Comparison of ENCODE assay signal across 9 mouse cellular contexts in the genomic region with DNA sequence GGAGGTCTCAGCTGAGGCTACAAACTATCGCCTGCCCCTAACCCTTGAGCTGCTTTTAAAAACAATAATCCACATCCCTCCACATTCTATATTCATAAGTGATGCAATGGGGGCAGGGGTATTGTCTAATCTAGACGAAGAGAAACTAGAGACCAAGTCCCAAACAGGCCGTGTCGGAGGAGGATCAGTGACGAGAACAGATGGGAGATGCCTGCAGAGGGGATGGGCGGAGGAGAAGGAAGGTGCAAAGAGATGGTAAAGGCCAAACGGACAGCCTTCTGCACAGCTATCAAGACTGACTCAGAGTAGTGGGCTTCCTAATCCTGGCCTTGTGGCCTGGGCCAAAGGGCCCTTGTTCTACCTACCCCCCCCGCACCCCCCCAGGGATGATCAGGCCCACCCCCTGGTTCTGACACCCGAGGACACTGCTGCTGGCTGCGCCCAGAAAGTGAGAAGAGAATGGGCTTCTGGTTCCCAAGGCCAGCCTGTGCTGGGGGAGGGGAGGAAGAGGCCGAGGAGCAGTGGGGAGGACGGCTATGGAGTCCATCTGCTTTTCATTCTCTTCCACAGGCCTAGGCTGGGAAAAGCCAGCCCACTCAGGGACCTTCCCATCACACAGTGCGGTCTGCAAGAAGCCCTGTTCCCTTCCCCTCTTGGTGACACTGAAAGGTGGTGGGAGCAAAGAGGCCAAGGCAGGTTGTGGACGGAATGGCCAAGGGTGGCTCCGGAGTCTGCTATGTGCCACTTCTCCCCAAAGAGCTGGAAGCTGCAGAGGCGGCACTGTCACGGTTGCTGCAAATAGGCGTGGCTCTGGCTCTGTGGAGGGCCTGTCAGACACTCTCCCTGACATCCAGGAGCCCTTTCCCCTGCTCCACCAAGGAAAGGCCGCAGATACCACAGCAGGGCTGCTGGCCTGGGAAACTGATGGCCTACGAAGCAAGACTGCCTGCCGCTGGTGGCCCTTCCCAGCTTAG. TPM values are rescaled to one million over a fixed set of nuclear protein-coding genes. Genes with fewer than 3 reads are reported as not detected.
DNase-seq lines count a peak whose midpoint lies in the region; ATAC-seq and TF ChIP-seq lines count a peak whose summit lies in the region.
"Had no signal": no experiment of that assay in that cellular context is flagged by ENCODE, and none has a peak within 500 bp of the region (broad histone marks: within the 10 kb centered on the region; RNA-seq: fewer than 3 reads in every experiment).

No protein-coding gene starts in this region.

- H3K9me3 ChIP-seq in embryonic facial prominence, embryonic 15.5 days (replicated peaks), result no peaks in the 10 kb centered on the region
- H3K9me3 ChIP-seq in kidney, embryonic 15.5 days (replicated peaks), result no peaks in the 10 kb centered on the region

- peak overlapping the region; percentile 18 for H3K9ac ChIP-seq in embryonic facial prominence, embryonic 15.5 days
- H3K9ac ChIP-seq in kidney, embryonic 15.5 days, result peak overlapping the region; percentile 90

- H3K36me3 ChIP-seq in embryonic facial prominence, embryonic 15.5 days, result peaks cover 30% of the 10 kb centered on the region
- H3K36me3 ChIP-seq in kidney, embryonic 15.5 days, result peaks cover 46% of the 10 kb centered on the region
- H3K36me3 ChIP-seq in myocyte (ENCODE audit: control insufficient read depth, insufficient read depth), result peaks cover 3% of the 10 kb centered on the region

- H3ac ChIP-seq in myocyte (ENCODE audit: control insufficient read depth, insufficient read length), result no peak overlapping the region

- H3K4me3 ChIP-seq in embryonic facial prominence, embryonic 15.5 days (replicated peaks), result peak overlapping the region; percentile 97
- H3K4me3 ChIP-seq in kidney, embryonic 15.5 days (replicated peaks), result peak overlapping the region; percentile 96
- H3K4me3 ChIP-seq in myocyte, result no peak overlapping the region

- DNase-seq in kidney, adult 9 months, result peak; percentile 41
- DNase-seq in kidney, postnatal 14 days, result no peak
- peak; percentile 57 for DNase-seq in brain, embryonic 14.5 days (ENCODE audit: low read depth)
- DNase-seq in urinary bladder, postnatal 25 days (ENCODE audit: low spot score), result no peak

- peak overlapping the region; percentile 67 for H3K4me2 ChIP-seq in embryonic facial prominence, embryonic 15.5 days (replicated peaks)
- peak overlapping the region; percentile 86 for H3K4me2 ChIP-seq in kidney, embryonic 15.5 days
- peak overlapping the region; percentile 85 for H3K4me2 ChIP-seq in myocyte (ENCODE audit: low read depth)

- WGBS in embryonic facial prominence, embryonic 15.5 days, result 31% methylated on average over 21 of the region's 21 CpGs
- 33% methylated on average over 21 of the region's 21 CpGs for WGBS in kidney, embryonic 15.5 days

- TF ChIP-seq POLR2A in brain, embryonic 14.5 days (IDR thresholded peaks at IDR 0.05; ENCODE audit: borderline replicate concordance, extremely low read depth, insufficient read depth, insufficient read length, poor library complexity, severe bottlenecking), result no peak
- TF ChIP-seq POLR2A in myocyte (IDR thresholded peaks at IDR 0.05; ENCODE audit: insufficient read length, low read depth), result no peak

- peaks cover 52% of the 10 kb centered on the region for H3K4me1 ChIP-seq in embryonic facial prominence, embryonic 15.5 days
- H3K4me1 ChIP-seq in kidney, embryonic 15.5 days, result peaks cover 60% of the 10 kb centered on the region

- ATAC-seq in embryonic facial prominence, embryonic 15.5 days (ENCODE audit: insufficient number of reproducible peaks, low FRiP score, low TSS enrichment, low read depth), result no peak
- ATAC-seq in kidney, embryonic 15.5 days (replicated peaks; ENCODE audit: low FRiP score), result no peak
- no peak for ATAC-seq in granulocyte monocyte progenitor cell, adult 5-6 weeks (replicated peaks; ENCODE audit: poor library complexity, severe bottlenecking)

- peak overlapping the region; percentile 87 for H3K27ac ChIP-seq in embryonic facial prominence, embryonic 15.5 days (replicated peaks)
- peak overlapping the region; percentile 97 for H3K27ac ChIP-seq in kidney, embryonic 15.5 days

- peaks cover 40% of the 10 kb centered on the region for H3K79me2 ChIP-seq in myocyte (ENCODE audit: control insufficient read depth, insufficient read depth)

- TF ChIP-seq CTCF in brain, embryonic 14.5 days (IDR thresholded peaks at IDR 0.05; ENCODE audit: borderline replicate concordance, extremely low read depth, insufficient read depth, insufficient read length), result no peak

- no peaks in the 10 kb centered on the region for H3K27me3 ChIP-seq in embryonic facial prominence, embryonic 15.5 days
- no peaks in the 10 kb centered on the region for H3K27me3 ChIP-seq in kidney, embryonic 15.5 days
- no peaks in the 10 kb centered on the region for H3K27me3 ChIP-seq in myocyte (ENCODE audit: control insufficient read depth, insufficient read depth, insufficient read length)

TF ChIP-seq in myocyte, 11 proteins besides CTCF, POLR2A, EP300 and RAD21:
- TF ChIP-seq TCF3 (IDR thresholded peaks at IDR 0.05; ENCODE audit: insufficient read length, low read depth) (no peak), E2F4 (IDR thresholded peaks at IDR 0.05; ENCODE audit: insufficient read depth) (no peak), POLR2AphosphoS2 (IDR thresholded peaks at IDR 0.05; ENCODE audit: insufficient read length, low read depth) (no peak), USF1 (IDR thresholded peaks at IDR 0.05; ENCODE audit: low read depth) (no peak), CEBPB (IDR thresholded peaks at IDR 0.05; ENCODE audit: insufficient read depth, poor library complexity, severe bottlenecking) (no peak), TCF12 (IDR thresholded peaks at IDR 0.05; ENCODE audit: insufficient read depth, poor library complexity, severe bottlenecking) (no peak), MYOG (IDR thresholded peaks at IDR 0.05; ENCODE audit: control insufficient read depth in 1 of 3, insufficient read depth in 1 of 3, insufficient read length in 2 of 3, low read depth in 2 of 3) (no peak), MAX (IDR thresholded peaks at IDR 0.05; ENCODE audit: low read depth) (no peak), MYOD1 (IDR thresholded peaks at IDR 0.05; ENCODE audit: control insufficient read depth in 1 of 3, insufficient read length in 2 of 3, low read depth in 2 of 3) (no peak), REST (IDR thresholded peaks at IDR 0.05; ENCODE audit: insufficient read depth, insufficient read length) (no peak), SRF (IDR thresholded peaks at IDR 0.05; ENCODE audit: control insufficient read depth, insufficient read length, low read depth) (no peak)

RNA-seq across cellular contexts. Expression of gene Calm3, which starts 2.8 kb away (rescaled TPM):
- 580 and 837 TPM in 2 replicates for polyA plus RNA-seq in brain, embryonic 14.5 days (2012; rRNA removed)
- polyA plus RNA-seq in embryonic facial prominence, embryonic 15.5 days (2015; fragmentation: Nextera tagmentation; extraction: Ambion mirVana), result 117 and 138 TPM in 2 replicates
- polyA plus RNA-seq in kidney, embryonic 15.5 days (2015; fragmentation: Nextera tagmentation; extraction: Ambion mirVana), result 116 and 124 TPM in 2 replicates
- polyA plus RNA-seq in myocyte (2012; fragmentation: generic; extraction: Trizol), result 336 TPM
- 188 and 246 TPM in 2 replicates for total RNA-seq in granulocyte monocyte progenitor cell, adult 5-6 weeks (2014; fragmentation: Nextera tagmentation)
- 463 and 465 TPM in 2 replicates for total RNA-seq in granulocyte monocyte progenitor cell, adult 5-6 weeks (2017)

RNA-seq across cellular contexts. Expression of gene Ptgir, which starts 14.8 kb away (rescaled TPM):
- polyA plus RNA-seq in brain, embryonic 14.5 days (2012; rRNA removed), result 0.47 and 0.75 TPM in 2 replicates
- 2.5 and 3.1 TPM in 2 replicates for polyA plus RNA-seq in embryonic facial prominence, embryonic 15.5 days (2015; fragmentation: Nextera tagmentation; extraction: Ambion mirVana)
- 1.5 and 2.1 TPM in 2 replicates for polyA plus RNA-seq in kidney, embryonic 15.5 days (2015; fragmentation: Nextera tagmentation; extraction: Ambion mirVana)
- polyA plus RNA-seq in myocyte (2012; fragmentation: generic; extraction: Trizol), result 2.6 TPM
- 1.1 and 1.2 TPM in 2 replicates for total RNA-seq in granulocyte monocyte progenitor cell, adult 5-6 weeks (2014; fragmentation: Nextera tagmentation)
- total RNA-seq in granulocyte monocyte progenitor cell, adult 5-6 weeks (2017), result 2.2 and 2.6 TPM in 2 replicates

RNA-seq across cellular contexts. Expression of gene Pnmal2, which starts 23.4 kb away (rescaled TPM):
- 44.9 and 96.9 TPM in 2 replicates for polyA plus RNA-seq in brain, embryonic 14.5 days (2012; rRNA removed)
- 22.4 and 26.0 TPM in 2 replicates for polyA plus RNA-seq in embryonic facial prominence, embryonic 15.5 days (2015; fragmentation: Nextera tagmentation; extraction: Ambion mirVana)
- 7.7 and 9.2 TPM in 2 replicates for polyA plus RNA-seq in kidney, embryonic 15.5 days (2015; fragmentation: Nextera tagmentation; extraction: Ambion mirVana)
- polyA plus RNA-seq in myocyte (2012; fragmentation: generic; extraction: Trizol), result 44.4 TPM
- total RNA-seq in granulocyte monocyte progenitor cell, adult 5-6 weeks (2014; fragmentation: Nextera tagmentation), result not detected in 2 replicates
- 0.04 TPM in 1 of 2 replicates, not detected in the other for total RNA-seq in granulocyte monocyte progenitor cell, adult 5-6 weeks (2017)
- total RNA-seq: hematopoietic stem cell, adult 5-6 weeks had no signal

RNA-seq across cellular contexts. Expression of gene Gng8, which starts 29.5 kb away (rescaled TPM):
- polyA plus RNA-seq in brain, embryonic 14.5 days (2012; rRNA removed), result 11.5 and 15.5 TPM in 2 replicates
- 27.8 and 36.3 TPM in 2 replicates for polyA plus RNA-seq in embryonic facial prominence, embryonic 15.5 days (2015; fragmentation: Nextera tagmentation; extraction: Ambion mirVana)
- polyA plus RNA-seq in kidney, embryonic 15.5 days (2015; fragmentation: Nextera tagmentation; extraction: Ambion mirVana), result 6.8 and 7.8 TPM in 2 replicates
- 3.8 TPM for polyA plus RNA-seq in myocyte (2012; fragmentation: generic; extraction: Trizol)
- total RNA-seq in granulocyte monocyte progenitor cell, adult 5-6 weeks (2014; fragmentation: Nextera tagmentation), result not detected in 2 replicates
- 0.26 and 0.62 TPM in 2 replicates for total RNA-seq in granulocyte monocyte progenitor cell, adult 5-6 weeks (2017)

RNA-seq across cellular contexts. Expression of gene Pnmal1, which starts 38.4 kb away (rescaled TPM):
- polyA plus RNA-seq in brain, embryonic 14.5 days (2012; rRNA removed), result 28.0 and 34.5 TPM in 2 replicates
- 1.8 and 2.9 TPM in 2 replicates for polyA plus RNA-seq in embryonic facial prominence, embryonic 15.5 days (2015; fragmentation: Nextera tagmentation; extraction: Ambion mirVana)
- 0.58 and 0.90 TPM in 2 replicates for polyA plus RNA-seq in kidney, embryonic 15.5 days (2015; fragmentation: Nextera tagmentation; extraction: Ambion mirVana)
- 0.05 TPM for polyA plus RNA-seq in myocyte (2012; fragmentation: generic; extraction: Trizol)
- not detected in 2 replicates for total RNA-seq in granulocyte monocyte progenitor cell, adult 5-6 weeks (2014; fragmentation: Nextera tagmentation)
- total RNA-seq in granulocyte monocyte progenitor cell, adult 5-6 weeks (2017), result not detected in 2 replicates
- total RNA-seq: hematopoietic stem cell, adult 5-6 weeks had no signal

Comparison
In these comparisons a context has a peak if more than half of its experiments do, and no peak if none do; other contexts are left out.
1. DNase-seq: peak in kidney, adult 9 months (single experiment) and brain, embryonic 14.5 days (single experiment); none in kidney, postnatal 14 days (single experiment) and urinary bladder, postnatal 25 days (single experiment).
2. Peak in every context shown above with its lines, with median percentiles within 50 percentile points of each other: H3K4me2 ChIP-seq.